In the genomic region with DNA sequence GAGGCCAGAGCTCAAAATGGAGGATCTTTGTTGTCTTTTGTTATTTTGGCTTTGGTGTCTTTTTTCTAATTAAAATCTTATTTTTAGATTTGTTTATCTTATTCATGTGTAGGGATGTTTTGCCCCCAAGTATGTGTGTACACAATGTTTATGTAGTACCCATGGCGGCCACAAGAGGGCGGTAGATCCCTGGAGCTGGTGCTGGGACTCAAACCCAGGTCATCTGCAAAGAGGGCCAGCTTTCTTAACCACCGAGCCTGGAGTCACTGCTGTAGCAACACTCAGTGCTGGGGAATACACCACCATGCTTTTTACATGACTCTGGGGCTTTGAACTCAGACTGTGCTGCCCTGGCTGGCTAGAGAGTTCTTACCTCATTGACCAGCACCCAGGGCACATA, we compare ENCODE assay signal across 8 mouse cellular contexts. TPM values are rescaled to one million over a fixed set of nuclear protein-coding genes. Genes with fewer than 3 reads are reported as not detected.
DNase-seq lines count a peak whose midpoint lies in the region; ATAC-seq and TF ChIP-seq lines count a peak whose summit lies in the region.

No protein-coding gene starts in this region.

- H3K4me2 ChIP-seq in midbrain, embryonic 13.5 days (replicated peaks): no peak overlapping the region
- peak overlapping the region; percentile 95 for H3K4me2 ChIP-seq in liver, embryonic 15.5 days
- no peak overlapping the region for H3K4me2 ChIP-seq in stomach, postnatal 0 days (replicated peaks; ENCODE audit: low read depth)

- H3K27me3 ChIP-seq in midbrain, embryonic 10.5 days (ENCODE audit: low read depth, poor library complexity, severe bottlenecking): peaks cover 48% of the 10 kb centered on the region
- peaks cover 21% of the 10 kb centered on the region for H3K27me3 ChIP-seq in midbrain, embryonic 13.5 days
- no peaks in the 10 kb centered on the region for H3K27me3 ChIP-seq in liver, embryonic 15.5 days
- no peaks in the 10 kb centered on the region for H3K27me3 ChIP-seq in stomach, postnatal 0 days (ENCODE audit: control insufficient read depth, insufficient read depth, low read length)

- H3K36me3 ChIP-seq in midbrain, embryonic 10.5 days: peaks cover 10% of the 10 kb centered on the region
- peaks cover 21% of the 10 kb centered on the region for H3K36me3 ChIP-seq in midbrain, embryonic 13.5 days
- H3K36me3 ChIP-seq in liver, embryonic 15.5 days (replicated peaks): peaks cover 14% of the 10 kb centered on the region
- peaks cover 12% of the 10 kb centered on the region for H3K36me3 ChIP-seq in stomach, postnatal 0 days (ENCODE audit: control insufficient read depth, insufficient read depth, low read length)

- TF ChIP-seq POLR2A in cortical plate, adult 2 months (IDR thresholded peaks at IDR 0.05; ENCODE audit: extremely low read depth, insufficient read depth, low read length): no peak

- H3K4me1 ChIP-seq in midbrain, embryonic 10.5 days: peaks cover 63% of the 10 kb centered on the region
- H3K4me1 ChIP-seq in midbrain, embryonic 13.5 days (replicated peaks): peaks cover 43% of the 10 kb centered on the region
- H3K4me1 ChIP-seq in cortical plate, adult 2 months (ENCODE audit: control insufficient read depth, insufficient read depth, low read length): peaks cover 10% of the 10 kb centered on the region; the same call in 1 of the 2 replicates
- H3K4me1 ChIP-seq in liver, embryonic 15.5 days (replicated peaks): peaks cover 97% of the 10 kb centered on the region
- H3K4me1 ChIP-seq in stomach, postnatal 0 days (replicated peaks; ENCODE audit: control insufficient read depth, insufficient read depth): 0 out of 2 replicates have a peak, but pooled peaks cover 7% of the 10 kb centered on the region

- no peaks in the 10 kb centered on the region for H3K9me3 ChIP-seq in midbrain, embryonic 10.5 days (replicated peaks)
- no peaks in the 10 kb centered on the region for H3K9me3 ChIP-seq in midbrain, embryonic 13.5 days
- no peaks in the 10 kb centered on the region for H3K9me3 ChIP-seq in liver, embryonic 15.5 days (replicated peaks)
- no peaks in the 10 kb centered on the region for H3K9me3 ChIP-seq in stomach, postnatal 0 days (ENCODE audit: control insufficient read depth, low read length)

- TF ChIP-seq EP300 in stomach, postnatal 0 days (optimal IDR thresholded peaks at IDR 0.05): no peak

- H3K4me3 ChIP-seq in midbrain, embryonic 10.5 days: no peak overlapping the region
- H3K4me3 ChIP-seq in midbrain, embryonic 13.5 days (replicated peaks): no peak overlapping the region
- no peak overlapping the region for H3K4me3 ChIP-seq in cortical plate, adult 2 months (ENCODE audit: insufficient read depth, low read length)
- 0 out of 2 replicates have a peak overlapping the region, but pooled peaks have one; percentile 64 for H3K4me3 ChIP-seq in liver, embryonic 15.5 days (replicated peaks)
- H3K4me3 ChIP-seq in stomach, postnatal 0 days (ENCODE audit: low read depth, low read length): no peak overlapping the region

- H3K9ac ChIP-seq in midbrain, embryonic 13.5 days (replicated peaks): no peak overlapping the region
- 0 out of 2 replicates have a peak overlapping the region, but pooled peaks have one; percentile 19 for H3K9ac ChIP-seq in liver, embryonic 15.5 days
- no peak overlapping the region for H3K9ac ChIP-seq in stomach, postnatal 0 days (ENCODE audit: low read length)

- H3K27ac ChIP-seq in midbrain, embryonic 10.5 days (replicated peaks): no peak overlapping the region
- no peak overlapping the region for H3K27ac ChIP-seq in midbrain, embryonic 13.5 days
- H3K27ac ChIP-seq in cortical plate, adult 2 months (ENCODE audit: insufficient read depth, low read length): no peak overlapping the region
- peak overlapping the region; percentile 94 for H3K27ac ChIP-seq in liver, embryonic 15.5 days (replicated peaks)
- H3K27ac ChIP-seq in stomach, postnatal 0 days (replicated peaks): peak overlapping the region; percentile 81

- DNase-seq in CD4-positive, CD25-positive, alpha-beta regulatory T cell, adult 2 months (ENCODE audit: low read depth, low spot score): peak; percentile 75
- peak; percentile 66 for DNase-seq in midbrain, embryonic 10.5 days (ENCODE audit: low spot score)
- peak; percentile 64 for DNase-seq in stomach, postnatal 0 days (ENCODE audit: low spot score)
- DNase-seq in left cerebral cortex, adult 8-10 months (ENCODE audit: low spot score in 2 of 2): no peak

- WGBS in midbrain, embryonic 10.5 days: 1% methylated on average over 3 of the region's 3 CpGs
- WGBS in midbrain, embryonic 13.5 days: 1% methylated on average over 3 of the region's 3 CpGs
- under 1% methylated on average over 3 of the region's 3 CpGs for WGBS in liver, embryonic 15.5 days (ENCODE audit: insufficient replicate concordance)
- 7% methylated on average over 3 of the region's 3 CpGs for WGBS in stomach, postnatal 0 days

- ATAC-seq in CD4-positive, CD25-positive, alpha-beta regulatory T cell, adult 4 months: no peak
- no peak for ATAC-seq in midbrain, embryonic 13.5 days
- no peak for ATAC-seq in liver, embryonic 15.5 days (ENCODE audit: insufficient read depth)
- ATAC-seq in stomach, postnatal 0 days (ENCODE audit: low FRiP score, low TSS enrichment): no peak

- peak; percentile 72 for TF ChIP-seq CTCF in cortical plate, adult 2 months (IDR thresholded peaks at IDR 0.05; ENCODE audit: extremely low read depth, insufficient read depth, low read length)
- peak; percentile 87 for TF ChIP-seq CTCF in stomach, postnatal 0 days (IDR thresholded peaks at IDR 0.05; ENCODE audit: low read depth)

RNA-seq across cellular contexts. Expression of a gene that starts 2.6 kb away (rescaled TPM):
- polyA plus RNA-seq in CD4-positive, CD25-positive, alpha-beta regulatory T cell, adult 4 months (2017; shearing (Covaris generic)): 10 to 100 TPM; 30.2 to 39.2 TPM
- polyA plus RNA-seq in midbrain, embryonic 10.5 days (2016; fragmentation: Nextera tagmentation; extraction: Ambion mirVana): 31.7 and 34.6 TPM in 2 replicates
- polyA plus RNA-seq in midbrain, embryonic 13.5 days (2015; fragmentation: Nextera tagmentation; extraction: Ambion mirVana): 36.2 and 38.4 TPM in 2 replicates
- polyA plus RNA-seq in cortical plate, adult 2 months (2012; rRNA removed): 51.6 and 59.2 TPM in 2 replicates
- 34.7 and 37.8 TPM in 2 replicates for polyA plus RNA-seq in liver, embryonic 15.5 days (2015; fragmentation: Nextera tagmentation; extraction: Ambion mirVana)
- 77.3 and 80.1 TPM in 2 replicates for polyA plus RNA-seq in stomach, postnatal 0 days (2015; fragmentation: Nextera tagmentation; extraction: Ambion mirVana)
- 10 to 100 TPM; 31.0 to 39.0 (median 32.8) TPM for total RNA-seq in left cerebral cortex, adult 8-10 months (2022)

RNA-seq across cellular contexts. Expression of a gene that starts 8.9 kb away (rescaled TPM):
- 1 to 10 TPM; 7.5 to 9.6 TPM for polyA plus RNA-seq in CD4-positive, CD25-positive, alpha-beta regulatory T cell, adult 4 months (2017; shearing (Covaris generic))
- polyA plus RNA-seq in midbrain, embryonic 10.5 days (2016; fragmentation: Nextera tagmentation; extraction: Ambion mirVana): 17.2 and 40.7 TPM in 2 replicates
- 261 and 275 TPM in 2 replicates for polyA plus RNA-seq in midbrain, embryonic 13.5 days (2015; fragmentation: Nextera tagmentation; extraction: Ambion mirVana)
- 1,139 and 1,160 TPM in 2 replicates for polyA plus RNA-seq in cortical plate, adult 2 months (2012; rRNA removed)
- polyA plus RNA-seq in liver, embryonic 15.5 days (2015; fragmentation: Nextera tagmentation; extraction: Ambion mirVana): 2.7 and 3.5 TPM in 2 replicates
- polyA plus RNA-seq in stomach, postnatal 0 days (2015; fragmentation: Nextera tagmentation; extraction: Ambion mirVana): 18.9 and 19.0 TPM in 2 replicates
- total RNA-seq in left cerebral cortex, adult 8-10 months (2022): 100 to 1,000 TPM; 805 to 866 (median 821) TPM

RNA-seq across cellular contexts. Expression of a gene that starts 13.2 kb away (rescaled TPM):
- 1 to 10 TPM; 4.3 to 4.5 TPM for polyA plus RNA-seq in CD4-positive, CD25-positive, alpha-beta regulatory T cell, adult 4 months (2017; shearing (Covaris generic))
- 66.2 and 66.6 TPM in 2 replicates for polyA plus RNA-seq in midbrain, embryonic 10.5 days (2016; fragmentation: Nextera tagmentation; extraction: Ambion mirVana)
- 78.9 and 87.2 TPM in 2 replicates for polyA plus RNA-seq in midbrain, embryonic 13.5 days (2015; fragmentation: Nextera tagmentation; extraction: Ambion mirVana)
- 177 and 193 TPM in 2 replicates for polyA plus RNA-seq in cortical plate, adult 2 months (2012; rRNA removed)
- 14.7 and 16.5 TPM in 2 replicates for polyA plus RNA-seq in liver, embryonic 15.5 days (2015; fragmentation: Nextera tagmentation; extraction: Ambion mirVana)
- 36.8 and 39.0 TPM in 2 replicates for polyA plus RNA-seq in stomach, postnatal 0 days (2015; fragmentation: Nextera tagmentation; extraction: Ambion mirVana)
- 100 to 1,000 TPM; 143 to 151 (median 149) TPM for total RNA-seq in left cerebral cortex, adult 8-10 months (2022)

RNA-seq across cellular contexts. Expression of a gene that starts 39.8 kb away (rescaled TPM):
- under 1 TPM; 0.66 to 0.94 TPM for polyA plus RNA-seq in CD4-positive, CD25-positive, alpha-beta regulatory T cell, adult 4 months (2017; shearing (Covaris generic))
- polyA plus RNA-seq in midbrain, embryonic 10.5 days (2016; fragmentation: Nextera tagmentation; extraction: Ambion mirVana): 0.72 and 0.78 TPM in 2 replicates
- polyA plus RNA-seq in midbrain, embryonic 13.5 days (2015; fragmentation: Nextera tagmentation; extraction: Ambion mirVana): 0.15 and 0.28 TPM in 2 replicates
- polyA plus RNA-seq in cortical plate, adult 2 months (2012; rRNA removed): 4.8 and 5.9 TPM in 2 replicates
- 1.4 and 1.9 TPM in 2 replicates for polyA plus RNA-seq in liver, embryonic 15.5 days (2015; fragmentation: Nextera tagmentation; extraction: Ambion mirVana)
- 0.27 and 0.35 TPM in 2 replicates for polyA plus RNA-seq in stomach, postnatal 0 days (2015; fragmentation: Nextera tagmentation; extraction: Ambion mirVana)
- 1 to 10 TPM; 1.7 to 2.8 (median 2.2) TPM for total RNA-seq in left cerebral cortex, adult 8-10 months (2022)

RNA-seq across cellular contexts. Expression of a gene that starts 41.5 kb away (rescaled TPM):
- 10 to 100 TPM; 15.1 to 17.5 TPM for polyA plus RNA-seq in CD4-positive, CD25-positive, alpha-beta regulatory T cell, adult 4 months (2017; shearing (Covaris generic))
- polyA plus RNA-seq in midbrain, embryonic 10.5 days (2016; fragmentation: Nextera tagmentation; extraction: Ambion mirVana): 9.8 and 12.1 TPM in 2 replicates
- polyA plus RNA-seq in midbrain, embryonic 13.5 days (2015; fragmentation: Nextera tagmentation; extraction: Ambion mirVana): 14.6 and 18.3 TPM in 2 replicates
- polyA plus RNA-seq in cortical plate, adult 2 months (2012; rRNA removed): 265 and 282 TPM in 2 replicates
- polyA plus RNA-seq in liver, embryonic 15.5 days (2015; fragmentation: Nextera tagmentation; extraction: Ambion mirVana): 6.7 and 8.2 TPM in 2 replicates
- 5.6 and 5.7 TPM in 2 replicates for polyA plus RNA-seq in stomach, postnatal 0 days (2015; fragmentation: Nextera tagmentation; extraction: Ambion mirVana)
- total RNA-seq in left cerebral cortex, adult 8-10 months (2022): 100 to 1,000 TPM; 276 to 316 (median 288) TPM

Comparison
In these comparisons a context has a peak if more than half of its experiments do, and no peak if none do; other contexts are left out.
1. DNase-seq: peak in CD4-positive, CD25-positive, alpha-beta regulatory T cell, adult 2 months (single experiment), midbrain, embryonic 10.5 days (single experiment) and stomach, postnatal 0 days (single experiment); none in left cerebral cortex, adult 8-10 months (0 of 2).
2. H3K27ac ChIP-seq: peak in liver, embryonic 15.5 days (single experiment) and stomach, postnatal 0 days (single experiment); none in midbrain, embryonic 10.5 days (single experiment), midbrain, embryonic 13.5 days (single experiment) and cortical plate, adult 2 months (single experiment).